Mouse (Mus musculus) thymus, postnatal 10 days (tissue): ENCODE results near the gene Vmn2r7.
"Not testable (repeated sequence)": the region's sequence is repeated elsewhere in the genome, so short reads cannot be mapped to it uniquely, and the experiment has no call there.

ENCODE experiments used
- DNase-seq, 2 experiments: peaks; one replicate each; pipeline ENCODE4 v3.0.0; 2021; ENCODE audit warnings: low spot score in 2 of 2

Gene Vmn2r7

GRCm38 (mm10) chr3:64844665-64845064 lies at the start of gene Vmn2r7:
Vmn2r7 (minus strand) TSS chr3:64844765.
- not testable (repeated sequence) for DNase-seq

DNA sequence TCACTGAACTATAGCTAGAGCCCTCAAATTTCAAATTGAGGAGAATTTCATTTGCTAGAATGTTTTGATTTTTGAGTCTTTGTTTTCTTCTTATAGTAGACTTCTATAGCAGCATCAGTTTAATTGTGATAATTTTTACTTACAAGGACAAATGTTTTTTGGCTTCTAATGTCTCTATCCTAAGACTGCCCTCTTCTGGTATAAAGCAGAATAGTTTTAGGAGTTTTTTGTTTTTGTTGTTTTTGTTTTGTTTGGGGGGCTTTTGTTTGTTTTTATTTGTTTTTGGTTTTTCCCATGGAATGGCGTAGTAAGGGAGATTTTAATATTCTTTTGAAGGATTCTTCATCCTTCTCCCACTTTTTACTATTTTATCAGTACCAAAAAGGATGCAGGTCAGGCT lies 45.2 kb upstream of the Vmn2r7 start:
- no peak for DNase-seq

DNA sequence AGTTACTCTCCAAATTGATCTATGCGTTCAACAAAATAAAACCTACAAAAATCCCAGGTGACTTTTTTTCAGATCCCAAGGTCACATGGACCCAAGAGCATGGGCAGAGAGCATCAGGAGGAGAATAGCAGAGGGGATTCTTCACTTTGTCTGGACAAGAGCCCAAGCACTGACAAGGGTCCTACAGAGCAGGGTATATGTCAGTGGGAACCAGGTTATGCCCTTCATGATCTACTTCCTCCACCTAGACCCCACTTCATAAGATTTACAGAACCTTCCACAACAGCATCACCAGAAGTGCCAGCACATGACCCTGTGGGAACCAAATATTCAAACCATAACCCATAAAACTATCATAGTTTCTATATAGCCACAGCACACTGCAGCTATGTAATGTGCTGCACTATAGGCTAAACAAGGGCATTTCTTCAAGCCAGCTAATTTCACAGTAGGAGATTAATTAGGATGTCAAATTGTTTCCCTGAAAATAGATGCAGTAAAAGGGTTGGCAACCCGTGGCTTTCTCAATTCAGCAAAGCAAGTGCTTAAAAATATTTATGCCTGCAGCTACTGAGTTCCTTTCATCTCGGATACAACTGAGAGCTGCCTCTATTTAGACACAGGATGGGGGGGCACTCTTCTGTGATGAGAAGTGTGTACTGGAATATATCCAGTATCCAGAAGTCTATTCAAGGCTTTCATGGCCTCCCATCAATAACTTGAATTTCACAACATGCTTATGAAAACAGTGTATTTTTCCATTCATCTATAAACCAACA lies 33.8 kb upstream of the Vmn2r7 start:
- no peak for DNase-seq

- DNase-seq = no peak
These were observed 32.1 kb upstream of the Vmn2r7 start for GRCm38 (mm10) chr3:64876669-64877068.

- no peak for DNase-seq
These were observed 1.7 kb downstream of the Vmn2r7 start for GRCm38 (mm10) chr3:64842881-64843280.

DNA sequence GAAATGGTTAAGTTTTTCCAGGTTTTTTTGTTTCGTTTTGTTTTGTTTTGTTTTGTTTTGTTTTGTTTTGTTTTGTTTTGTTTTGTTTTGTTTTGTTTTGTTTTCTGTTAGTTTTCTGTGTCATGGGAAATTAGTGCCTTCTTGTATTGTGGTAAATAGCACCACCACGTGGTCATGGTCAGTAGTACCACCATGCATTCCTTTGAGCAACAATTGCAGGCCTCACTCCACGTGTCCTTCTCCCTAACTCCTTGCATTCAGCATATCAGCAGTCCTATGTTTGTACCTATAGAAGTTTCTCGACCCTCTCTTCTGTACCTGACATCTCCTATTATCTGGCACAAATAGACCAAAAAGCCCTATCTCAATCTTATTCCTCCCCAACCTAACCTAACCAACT lies 2.3 kb downstream of the Vmn2r7 start:
- DNase-seq = peak in 1 of 2 experiments; percentile 5

DNA sequence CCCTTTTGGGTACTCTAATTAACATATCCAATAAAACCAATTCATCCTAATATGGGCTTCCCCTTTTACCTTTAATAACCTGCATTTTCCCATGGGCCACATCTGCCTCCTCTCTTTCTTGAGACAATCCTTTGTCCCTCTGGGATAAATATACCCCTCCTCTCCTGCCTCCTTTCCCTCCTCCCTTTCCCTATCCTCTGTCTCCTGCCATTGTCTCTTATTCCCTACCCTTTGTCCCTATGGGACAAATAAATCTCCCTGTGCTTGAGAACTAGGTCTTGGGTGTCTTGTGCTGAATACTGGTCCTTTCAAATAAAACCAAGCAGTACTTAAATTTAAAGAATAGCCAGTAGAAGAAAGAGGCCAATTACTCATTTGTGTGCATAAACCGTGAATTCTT lies 13.4 kb downstream of the Vmn2r7 start:
- DNase-seq = no peak

DNA sequence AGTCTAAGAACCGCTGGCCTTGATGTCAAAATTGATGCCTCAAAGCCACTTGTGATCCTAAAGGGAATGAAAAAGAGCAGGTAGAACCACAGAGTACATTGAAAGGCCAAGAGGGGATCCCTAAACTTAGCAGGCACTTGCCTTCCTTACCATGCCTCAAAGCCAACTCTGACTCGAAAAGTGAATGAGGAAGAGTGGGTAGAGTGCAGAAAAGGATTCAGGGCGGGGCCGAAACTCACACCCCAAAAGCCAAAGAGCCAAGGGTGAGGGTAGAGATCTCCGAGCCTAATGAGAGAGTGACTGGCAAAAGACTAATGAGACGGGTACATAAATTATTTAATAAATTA lies 53.3 kb downstream of the Vmn2r7 start:
- DNase-seq = no peak

GRCm38 (mm10) chr3:64790509-64791244 lies 53.9 kb downstream of the Vmn2r7 start:
- peak in 1 of 2 experiments; percentile 6 for DNase-seq

DNA sequence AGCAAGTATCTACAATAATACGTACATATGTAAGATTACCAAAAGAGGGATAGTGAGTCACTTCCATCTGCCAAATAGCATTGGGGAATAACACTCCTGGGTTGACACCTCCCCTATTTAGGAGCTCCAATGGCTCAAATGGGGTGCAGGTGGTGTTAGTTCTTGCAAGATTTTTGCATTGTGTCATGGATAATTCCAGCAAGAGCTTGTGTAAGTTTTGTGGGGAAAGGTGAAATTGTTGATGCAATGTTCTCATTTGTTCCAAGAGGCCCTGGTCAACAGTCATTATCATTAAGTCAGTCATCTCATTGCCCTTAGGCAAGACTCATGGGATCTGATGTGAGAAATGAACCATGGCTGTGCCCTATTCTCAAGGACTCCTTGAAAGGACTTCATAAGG lies 61.7 kb downstream of the Vmn2r7 start:
- DNase-seq = no peak

- DNase-seq = no peak
These were observed 72.4 kb downstream of the Vmn2r7 start for GRCm38 (mm10) chr3:64772132-64772531.

DNA sequence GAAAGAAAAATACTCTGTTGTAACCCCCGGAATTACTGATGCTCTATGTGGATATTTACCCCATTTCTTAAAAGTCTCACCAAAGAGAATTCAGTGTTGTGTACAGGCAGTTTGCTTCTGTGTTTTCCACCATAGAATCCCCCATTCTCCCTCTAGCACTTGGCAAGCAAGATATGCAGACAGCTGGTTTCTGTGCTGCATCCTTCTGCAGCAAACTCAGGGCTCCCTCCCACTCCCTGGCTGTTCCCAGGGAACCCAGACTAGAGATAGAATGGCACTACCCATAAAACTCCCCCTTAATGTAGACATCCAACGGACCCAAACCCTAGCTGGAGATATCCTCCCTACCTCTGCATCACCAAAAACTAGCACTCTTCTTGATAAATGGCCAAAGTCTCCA lies 88.4 kb downstream of the Vmn2r7 start:
- no peak for DNase-seq

- not testable (repeated sequence) for DNase-seq
These were observed 117.2 kb downstream of the Vmn2r7 start for GRCm38 (mm10) chr3:64727187-64727970.

DNA sequence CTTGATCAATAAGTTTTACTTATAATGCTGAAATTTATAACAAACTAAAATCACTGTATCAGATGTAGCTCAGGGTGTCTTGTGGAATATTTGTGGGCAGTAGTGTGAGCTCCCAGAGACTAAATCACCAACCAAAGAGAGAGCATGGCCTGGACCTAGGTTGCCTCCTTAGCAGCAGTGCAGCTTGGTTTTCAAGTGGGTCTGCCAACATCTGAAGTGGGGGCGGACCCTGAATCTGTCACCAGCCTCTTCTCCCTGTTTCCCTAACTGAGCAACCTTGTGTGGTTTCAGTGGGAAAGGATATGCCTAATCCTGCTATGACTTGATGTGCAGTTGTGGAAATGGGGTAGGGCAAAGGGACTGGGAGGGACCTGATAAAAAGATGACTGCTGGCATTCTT lies 118.8 kb downstream of the Vmn2r7 start:
- not testable (repeated sequence) for DNase-seq

DNA sequence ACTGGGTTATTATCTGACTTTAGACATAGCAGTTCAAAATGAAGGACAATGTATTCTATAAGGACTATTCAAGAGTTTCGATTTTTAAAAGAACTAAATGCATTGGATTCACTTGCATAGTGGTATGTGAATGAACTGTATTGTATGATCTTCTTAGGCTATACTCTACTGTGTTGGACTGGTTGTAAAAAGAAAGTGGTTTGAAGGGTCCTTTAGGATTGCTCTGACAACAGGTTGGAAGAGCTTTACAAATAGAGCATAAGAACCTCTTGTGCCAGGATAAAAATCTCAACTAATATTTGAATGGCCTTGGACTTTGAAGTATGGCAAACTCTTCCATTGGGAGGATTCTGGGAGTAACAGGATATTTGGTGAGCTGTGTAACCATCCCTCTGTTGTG lies 168.5 kb downstream of the Vmn2r7 start:
- not testable (repeated sequence) for DNase-seq
